Mouse (Mus musculus) brain, embryonic 18.5 days (tissue): Measurements from ENCODE around the gene Farp1.
"Not testable (repeated sequence)": the region's sequence is repeated elsewhere in the genome, so short reads cannot be mapped to it uniquely, and the experiment has no call there.

Source experiments
- DNase-seq: peaks from one replicate; pipeline ENCODE4 v3.0.0-alpha.2; 2012; ENCODE audit warnings: low read depth, low spot score

Gene Farp1

GRCm38 (mm10) chr14:121034973-121035662 lies at the start of gene Farp1:
TSS of gene Farp1 (plus strand) at chr14:121035200.
- DNase-seq, result no peak

GRCm38 (mm10) chr14:120989126-120989525 lies 45.9 kb upstream of the Farp1 start:
- no peak for DNase-seq

- no peak for DNase-seq
These were observed 37.3 kb upstream of the Farp1 start for GRCm38 (mm10) chr14:120997686-120998085.

- DNase-seq, result no peak
These were observed 34.2 kb upstream of the Farp1 start for GRCm38 (mm10) chr14:121000561-121001340.

GRCm38 (mm10) chr14:121005621-121006020 lies 29.4 kb upstream of the Farp1 start:
- DNase-seq, result no peak

- no peak for DNase-seq
These were observed 29.0 kb upstream of the Farp1 start for GRCm38 (mm10) chr14:121006021-121006420.

- no peak for DNase-seq
These were observed 19.8 kb upstream of the Farp1 start for GRCm38 (mm10) chr14:121015114-121015690.

- no peak for DNase-seq
These were observed 12.6 kb upstream of the Farp1 start for GRCm38 (mm10) chr14:121022403-121022802.

- no peak for DNase-seq
These were observed 9.6 kb upstream of the Farp1 start for GRCm38 (mm10) chr14:121025381-121025780.

GRCm38 (mm10) chr14:121031396-121031795 lies 3.6 kb upstream of the Farp1 start:
- DNase-seq, result no peak

GRCm38 (mm10) chr14:121034525-121034924 lies 475 bp upstream of the Farp1 start:
- no peak for DNase-seq

- no peak for DNase-seq
These were observed 868 bp downstream of the Farp1 start for GRCm38 (mm10) chr14:121035663-121036473.

- no peak for DNase-seq
These were observed 1.7 kb downstream of the Farp1 start for GRCm38 (mm10) chr14:121036612-121037221.

GRCm38 (mm10) chr14:121037276-121037675 lies 2.3 kb downstream of the Farp1 start:
- no peak for DNase-seq

- DNase-seq, result no peak
These were observed 3.7 kb downstream of the Farp1 start for GRCm38 (mm10) chr14:121038676-121039075.

GRCm38 (mm10) chr14:121044145-121044544 lies 9.1 kb downstream of the Farp1 start:
- no peak for DNase-seq

GRCm38 (mm10) chr14:121046313-121046961 lies 11.4 kb downstream of the Farp1 start:
- DNase-seq, result no peak

- no peak for DNase-seq
These were observed 12.8 kb downstream of the Farp1 start for GRCm38 (mm10) chr14:121047780-121048179.

GRCm38 (mm10) chr14:121051002-121051401 lies 16.0 kb downstream of the Farp1 start:
- not testable (repeated sequence) for DNase-seq

GRCm38 (mm10) chr14:121053020-121053518 lies 18.1 kb downstream of the Farp1 start:
- no peak for DNase-seq

GRCm38 (mm10) chr14:121054062-121054461 lies 19.1 kb downstream of the Farp1 start:
- DNase-seq, result no peak
